8 mouse cellular contexts compared by ENCODE assay signal in genomic region chr5:100166591-100167491, GRCm38 (mm10). TPM values are rescaled to one million over a fixed set of nuclear protein-coding genes. Genes with fewer than 3 reads are reported as not detected.
DNase-seq lines count a peak whose midpoint lies in the region; ATAC-seq and TF ChIP-seq lines count a peak whose summit lies in the region.

No protein-coding gene starts in this region.

- peak; percentile 57; the same call in 1 of the 2 replicates for TF ChIP-seq CTCF in thymus, adult 2 months (IDR thresholded peaks at IDR 0.05; ENCODE audit: borderline replicate concordance, control insufficient read depth, extremely low read depth, insufficient read depth, low read length, poor library complexity)
- TF ChIP-seq CTCF in cerebellum, adult 2 months (IDR thresholded peaks at IDR 0.05; ENCODE audit: borderline replicate concordance, insufficient read depth, low read depth, low read length): peak; percentile 56

- no peak overlapping the region for H3K4me2 ChIP-seq in kidney, embryonic 16.5 days (replicated peaks; ENCODE audit: low read depth, low read length)
- no peak overlapping the region for H3K4me2 ChIP-seq in midbrain, embryonic 14.5 days (ENCODE audit: low read length)

- no peaks in the 10 kb centered on the region for H3K36me3 ChIP-seq in thymus, adult 2 months (ENCODE audit: control insufficient read depth, insufficient read depth, low read length)
- no peaks in the 10 kb centered on the region for H3K36me3 ChIP-seq in kidney, embryonic 16.5 days (ENCODE audit: insufficient read depth, low read length)
- H3K36me3 ChIP-seq in midbrain, embryonic 14.5 days (ENCODE audit: control insufficient read depth, insufficient read depth, low read length): no peaks in the 10 kb centered on the region

- DNase-seq in heart, postnatal 10 days: peak; percentile 18 to 58
- no peak for DNase-seq in heart, adult 8-10 months (ENCODE audit: low spot score)
- peak; percentile 30 for DNase-seq in thymus, adult 2 months
- no peak for DNase-seq in thymus, adult 18-20 months
- DNase-seq in cerebellum, adult 2 months: peak; percentile 42 to 60
- DNase-seq in midbrain, embryonic 14.5 days: peak; percentile 54
- no peak for DNase-seq in T-cell, adult 2 months (ENCODE audit: low spot score)

- H3K27me3 ChIP-seq in thymus, adult 2 months (ENCODE audit: control insufficient read depth, insufficient read depth, low read length): no peaks in the 10 kb centered on the region
- no peaks in the 10 kb centered on the region for H3K27me3 ChIP-seq in cerebellum, adult 2 months (ENCODE audit: control insufficient read depth, insufficient read depth, low read length)
- H3K27me3 ChIP-seq in kidney, embryonic 16.5 days (ENCODE audit: insufficient read depth, low read length): no peaks in the 10 kb centered on the region
- H3K27me3 ChIP-seq in midbrain, embryonic 14.5 days (ENCODE audit: control insufficient read depth, insufficient read depth, low read length): no peaks in the 10 kb centered on the region

- no peak overlapping the region for H3K4me3 ChIP-seq in thymus, adult 2 months (ENCODE audit: control insufficient read depth, insufficient read depth, low read length)
- no peak overlapping the region for H3K4me3 ChIP-seq in cerebellum, adult 2 months (replicated peaks; ENCODE audit: insufficient read depth, low read depth, low read length)
- H3K4me3 ChIP-seq in kidney, embryonic 16.5 days (ENCODE audit: low read length): no peak overlapping the region
- H3K4me3 ChIP-seq in midbrain, embryonic 14.5 days (replicated peaks; ENCODE audit: low read depth, low read length): no peak overlapping the region

- intact Hi-C loops in heart, postnatal 10 days (cut with DNase I): loop anchor here (2.0 to 10.0 kb wide), 3 partner anchors 74 to 138 kb away; no protein-coding TSS in a partner anchor

- no peak overlapping the region for H3K9ac ChIP-seq in kidney, embryonic 16.5 days (replicated peaks; ENCODE audit: low read length)
- no peak overlapping the region for H3K9ac ChIP-seq in midbrain, embryonic 14.5 days (replicated peaks; ENCODE audit: low read length)

- H3K9me3 ChIP-seq in kidney, embryonic 16.5 days (ENCODE audit: low read length): no peaks in the 10 kb centered on the region
- H3K9me3 ChIP-seq in midbrain, embryonic 14.5 days (ENCODE audit: control insufficient read depth, low read length): no peaks in the 10 kb centered on the region

- WGBS in thymus, adult 2 months: 57% methylated on average over 14 of the region's 14 CpGs
- WGBS in cerebellum, adult 2 months: 58% methylated on average over 14 of the region's 14 CpGs
- WGBS in kidney, embryonic 16.5 days: 39% methylated on average over 14 of the region's 14 CpGs
- WGBS in midbrain, embryonic 14.5 days: 51% methylated on average over 14 of the region's 14 CpGs

- no peak for TF ChIP-seq POLR2A in thymus, adult 2 months (IDR thresholded peaks at IDR 0.05; ENCODE audit: control insufficient read depth, extremely low read depth, insufficient read depth, low read length, poor library complexity)
- no peak for TF ChIP-seq POLR2A in cerebellum, adult 2 months (IDR thresholded peaks at IDR 0.05; ENCODE audit: borderline replicate concordance, insufficient read depth, low read length)

- H3K27ac ChIP-seq in thymus, adult 2 months (ENCODE audit: control insufficient read depth, insufficient read depth, low read length): no peak overlapping the region
- H3K27ac ChIP-seq in cerebellum, adult 2 months (ENCODE audit: insufficient read depth, low read length): no peak overlapping the region
- peak overlapping the region; percentile 54; the same call in 1 of the 2 replicates for H3K27ac ChIP-seq in kidney, embryonic 16.5 days (ENCODE audit: low read length)
- H3K27ac ChIP-seq in midbrain, embryonic 14.5 days (replicated peaks; ENCODE audit: low read depth, low read length): no peak overlapping the region

- ATAC-seq in kidney, embryonic 16.5 days (ENCODE audit: low FRiP score, low TSS enrichment): peak; percentile 72; the same call in 1 of the 2 replicates
- no peak for ATAC-seq in midbrain, embryonic 14.5 days (ENCODE audit: low FRiP score, low TSS enrichment)

- no peaks in the 10 kb centered on the region for H3K4me1 ChIP-seq in thymus, adult 2 months (replicated peaks; ENCODE audit: control insufficient read depth, insufficient read depth, low read length)
- H3K4me1 ChIP-seq in cerebellum, adult 2 months (ENCODE audit: control insufficient read depth, insufficient read depth, low read length): no peaks in the 10 kb centered on the region
- peaks cover 20% of the 10 kb centered on the region for H3K4me1 ChIP-seq in kidney, embryonic 16.5 days (ENCODE audit: insufficient read depth, low read length)
- no peaks in the 10 kb centered on the region for H3K4me1 ChIP-seq in midbrain, embryonic 14.5 days (ENCODE audit: control insufficient read depth, insufficient read depth, low read length)

RNA-seq across cellular contexts. Expression of gene Tmem150c, which starts 7.2 kb away (rescaled TPM):
- 1 to 10 TPM; 4.4 to 4.8 TPM for total RNA-seq in heart, postnatal 10 days (2021)
- total RNA-seq in heart, adult 8-10 months (2022): 10 to 100 TPM in 2 of 4 experiments, 1 to 10 TPM in 2; 7.6 to 18.7 (median 11.6) TPM
- 4.4 TPM in 2 replicates for polyA plus RNA-seq in thymus, adult 2 months (2012; rRNA removed)
- 30.1 and 32.9 TPM in 2 replicates for polyA plus RNA-seq in cerebellum, adult 2 months (2012; rRNA removed)
- 18.0 and 20.6 TPM in 2 replicates for polyA plus RNA-seq in kidney, embryonic 16.5 days (2015; fragmentation: Nextera tagmentation; extraction: Ambion mirVana)
- 20.0 and 23.6 TPM in 2 replicates for polyA plus RNA-seq in midbrain, embryonic 14.5 days (2014; fragmentation: Nextera tagmentation; extraction: Ambion mirVana)

Comparison
In these comparisons a context has a peak if more than half of its experiments do, and no peak if none do; other contexts are left out.
1. DNase-seq: peak in heart, postnatal 10 days (2 of 2), thymus, adult 2 months (single experiment), cerebellum, adult 2 months (2 of 2) and midbrain, embryonic 14.5 days (single experiment); none in heart, adult 8-10 months (single experiment), thymus, adult 18-20 months (0 of 2) and T-cell, adult 2 months (single experiment).